Mouse (Mus musculus) stomach, postnatal 0 days (tissue): ENCODE results near the gene E4f1.

ENCODE experiments used
- CTCF ChIP-seq: IDR thresholded peaks from 2 replicates; pipeline ENCODE4 v1.5.1; 2016; ENCODE audit warnings: antibody characterized with exemption, low read depth, mild to moderate bottlenecking, moderate library complexity
- EP300 ChIP-seq: optimal IDR thresholded peaks from 2 replicates; pipeline ENCODE3; 2016; ENCODE audit warnings: antibody characterized with exemption

DNA sequence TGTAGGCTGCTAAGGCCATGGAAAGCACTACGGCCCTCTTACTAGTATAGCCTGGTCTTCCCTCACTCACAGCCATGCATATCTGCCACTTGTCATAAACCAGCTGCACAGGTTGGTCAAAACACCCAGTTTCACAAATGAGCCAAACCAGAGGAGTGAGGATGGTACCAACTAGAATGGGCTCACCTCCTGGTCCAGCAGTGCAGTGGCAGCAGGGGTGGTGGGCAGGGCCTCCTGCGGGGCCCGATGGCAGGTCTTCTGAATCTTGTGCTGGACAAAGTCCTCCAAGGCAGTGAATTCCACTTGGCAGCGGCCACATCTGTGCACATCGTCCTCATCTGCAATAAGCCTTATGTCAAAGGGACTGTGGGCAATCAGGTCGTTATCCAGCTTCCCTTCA lies 18.9 kb downstream of the E4f1 start:
- TF ChIP-seq CTCF, result no peak
- no peak for TF ChIP-seq EP300
